Mouse (Mus musculus) ES-E14 (cell line): Measurements from ENCODE around the gene Abhd2. TPM values are rescaled to one million over a fixed set of nuclear protein-coding genes. Genes with fewer than 3 reads are reported as not detected.

Experiments used
- DNase-seq: peaks from one replicate; pipeline ENCODE4 v3.0.0-alpha.2; 2013; ENCODE audit warnings: low read depth, low spot score
- H3K27ac ChIP-seq: 2 replicates; pipeline ENCODE4 v1.5.1; 2012; ENCODE audit warnings: low read depth, mild to moderate bottlenecking, low read length, moderate library complexity, mixed read lengths; ENCODE audit not compliant: poor library complexity, insufficient read depth, severe bottlenecking
- H3K36me3 ChIP-seq: 2 replicates; pipeline ENCODE4 v1.6.1; 2012; ENCODE audit warnings: mild to moderate bottlenecking, low read length, moderate library complexity, mixed read lengths; ENCODE audit not compliant: control insufficient read depth, poor library complexity, insufficient read depth, severe bottlenecking
- H3K4me1 ChIP-seq, 2 experiments: fragments of 150-350 bp in 1 of 2; sonication (generic) in 1 of 2; 2 replicates each; pipeline ENCODE4 v1.6.1; 2012; ENCODE audit warnings: low read length in 2 of 2, mild to moderate bottlenecking in 1 of 2, mixed read lengths in 1 of 2; ENCODE audit not compliant: control insufficient read depth in 2 of 2, insufficient read depth in 2 of 2, poor library complexity in 1 of 2
- H3K4me3 ChIP-seq, 2 experiments: fragments of 150-350 bp in 1 of 2; sonication (generic) in 1 of 2; 2 replicates each; pipeline ENCODE4 v1.5.1; 2012; ENCODE audit warnings: low read length in 2 of 2, low read depth in 1 of 2, mild to moderate bottlenecking in 1 of 2, mixed read lengths in 1 of 2; ENCODE audit not compliant: insufficient read depth in 1 of 2, poor library complexity in 1 of 2, severe bottlenecking in 1 of 2
- H3K9ac ChIP-seq: 2 replicates; pipeline ENCODE4 v1.6.1; 2012; ENCODE audit warnings: low read depth, mild to moderate bottlenecking, low read length, mixed read lengths; ENCODE audit not compliant: poor library complexity, insufficient read depth, severe bottlenecking
- H3K9me3 ChIP-seq: fragments of 150-350 bp; sonication (generic); 2 replicates; pipeline ENCODE4 v1.6.1; 2012; ENCODE audit warnings: low read depth, mild to moderate bottlenecking, low read length; ENCODE audit not compliant: control insufficient read depth, insufficient read depth
- CHD2 ChIP-seq: IDR thresholded peaks from 2 replicates; pipeline ENCODE4 v1.6.1; 2014; ENCODE audit warnings: mild to moderate bottlenecking, low read depth, low read length, inconsistent platforms
- HCFC1 ChIP-seq: IDR thresholded peaks from 2 replicates; pipeline ENCODE4 v1.6.1; 2012; ENCODE audit warnings: low read length, inconsistent platforms, borderline replicate concordance; ENCODE audit not compliant: insufficient read depth
- MAFK ChIP-seq: IDR thresholded peaks from 2 replicates; pipeline ENCODE4 v1.6.1; 2014; ENCODE audit warnings: mild to moderate bottlenecking, low read depth, low read length, inconsistent platforms; ENCODE audit not compliant: insufficient read depth
- ZC3H11A ChIP-seq: IDR thresholded peaks from 2 replicates; pipeline ENCODE4 v1.6.1; 2012; ENCODE audit warnings: low read depth, mild to moderate bottlenecking, inconsistent platforms, low read length, borderline replicate concordance
- ZNF384 ChIP-seq: IDR thresholded peaks from 2 replicates; pipeline ENCODE4 v1.6.1; 2012; ENCODE audit warnings: low read depth, low read length, inconsistent platforms
- in situ Hi-C, 2 experiments: fragments of 600-800 bp; cut with MboI; formaldehyde crosslinking; loops; one replicate each; pipeline ENCODE4 v1.15.1; 2025; ENCODE audit warnings: low sequenced_read_pairs in 2 of 2, inconsistent platforms in 1 of 2; ENCODE audit not compliant: unreplicated experiment in 2 of 2
- total RNA-seq: library from RNA; depleted of rRNA; stranded (reverse); fragments of 300-350 nt; gene quantifications from 2 replicates; pipeline ENCODE4 v1.2.3, GENCODE M21; 2012

Abhd2 gene
- total RNA-seq, 1 experiment, result 58.9 TPM

GRCm38 (mm10) chr7:79241931-79242625 is 30.9 kb upstream of the Abhd2 start:
- Histone ChIP-seq H3K4me3 (no peak overlapping the region), H3K27ac (no peak overlapping the region), H3K9ac (no peak overlapping the region), H3K36me3 (no peaks in the 10 kb centered on the region), H3K4me1 (peaks cover 0 to 2% of the 10 kb centered on the region in 2 experiments; a peak in 2 of 4 replicates), H3K9me3 (no peaks in the 10 kb centered on the region)
- in situ Hi-C loops, result loop anchor here in 1 of 2 experiments (25.0 kb wide), 1 partner anchor 330 kb away; the partner anchor contains the start of gene Isg20
- TF ChIP-seq MAFK (no peak), CHD2 (no peak), HCFC1 (no peak), ZNF384 (no peak), ZC3H11A (no peak)
- no peak for DNase-seq

- no peak for DNase-seq
- in situ Hi-C loops, result loop anchor here in 1 of 2 experiments (25.0 kb wide), 1 partner anchor 331 kb away; the partner anchor contains the start of gene Isg20
- peaks cover 0 to 2% of the 10 kb centered on the region in 2 experiments; a peak in 2 of 4 replicates for H3K4me1 ChIP-seq
- H3K9me3 ChIP-seq, result no peaks in the 10 kb centered on the region
- H3K9ac ChIP-seq, result no peak overlapping the region
- H3K4me3 ChIP-seq, result no peak overlapping the region
- no peak for TF ChIP-seq ZNF384
- no peak for TF ChIP-seq CHD2
- no peak for TF ChIP-seq MAFK
- TF ChIP-seq ZC3H11A, result no peak
- no peak for TF ChIP-seq HCFC1
- H3K27ac ChIP-seq, result no peak overlapping the region
- no peaks in the 10 kb centered on the region for H3K36me3 ChIP-seq
These were observed 29.8 kb upstream of the Abhd2 start for GRCm38 (mm10) chr7:79243236-79243635.

- Histone ChIP-seq H3K9me3 (no peaks in the 10 kb centered on the region), H3K27ac (no peak overlapping the region), H3K36me3 (no peaks in the 10 kb centered on the region), H3K4me3 (peak overlapping the region; percentile 4 to 18; a peak in 1 of 4 replicates), H3K4me1 (peaks cover 0 to 2% of the 10 kb centered on the region in 2 experiments; a peak in 2 of 4 replicates), H3K9ac (0 out of 2 replicates have a peak overlapping the region, but pooled peaks have one; percentile 6)
- TF ChIP-seq ZC3H11A, result peak; percentile 24; the same call in 1 of the 2 replicates
- no peak for TF ChIP-seq CHD2
- DNase-seq, result peak; percentile 47
- in situ Hi-C loops, result loop anchor here in 1 of 2 experiments (25.0 kb wide), 1 partner anchor 334 kb away; the partner anchor contains the start of gene Isg20
These were observed 26.8 kb upstream of the Abhd2 start for GRCm38 (mm10) chr7:79246039-79246670.

GRCm38 (mm10) chr7:79247408-79247807 is 25.6 kb upstream of the Abhd2 start:
- H3K9me3 ChIP-seq, result no peaks in the 10 kb centered on the region
- TF ChIP-seq CHD2, result no peak
- no peak for TF ChIP-seq HCFC1
- TF ChIP-seq MAFK, result no peak
- no peak for TF ChIP-seq ZC3H11A
- no peak for TF ChIP-seq ZNF384
- no peak overlapping the region for H3K4me3 ChIP-seq
- no peaks in the 10 kb centered on the region for H3K4me1 ChIP-seq
- H3K27ac ChIP-seq, result no peak overlapping the region
- no peak for DNase-seq
- no peak overlapping the region for H3K9ac ChIP-seq
- in situ Hi-C loops, result loop anchor here in 1 of 2 experiments (25.0 kb wide), 1 partner anchor 335 kb away; the partner anchor contains the start of gene Isg20
- no peaks in the 10 kb centered on the region for H3K36me3 ChIP-seq
